Mouse (Mus musculus) liver, postnatal 0 days (tissue): Measurements from ENCODE around the gene Gatad2a.

Source experiments
- CTCF ChIP-seq: sonication (generic); IDR thresholded peaks from 2 replicates; pipeline ENCODE4 v1.5.1; 2016; ENCODE audit warnings: antibody characterized with exemption, low read depth
- EP300 ChIP-seq: IDR thresholded peaks from 2 replicates; pipeline ENCODE4 v1.6.1; 2016; ENCODE audit warnings: antibody characterized with exemption, low read depth, mild to moderate bottlenecking

- TF ChIP-seq EP300 (no peak), CTCF (peak; percentile 78)
These were observed 122.0 kb downstream of the Gatad2a start for GRCm38 (mm10) chr8:69874155-69874554.
